Mouse (Mus musculus) A20 (cell line): ENCODE measurements at regions not wholly inside any gene's neighbourhood (a gene's known extent, or its start where the extent isn't known, plus 50 kb on each side); places are given as distances from the start of the nearest gene placed in this dataset.
A peak's percentile ranks its signal among the peaks of the same experiment; 100 is the strongest.
"Not testable (repeated sequence)": the region's sequence is repeated elsewhere in the genome, so short reads cannot be mapped to it uniquely, and the experiment has no call there.

Source experiments
- DNase-seq: peaks from one replicate; pipeline ENCODE4 v3.0.0-alpha.2; 2011; ENCODE audit warnings: low read depth, low spot score

DNA sequence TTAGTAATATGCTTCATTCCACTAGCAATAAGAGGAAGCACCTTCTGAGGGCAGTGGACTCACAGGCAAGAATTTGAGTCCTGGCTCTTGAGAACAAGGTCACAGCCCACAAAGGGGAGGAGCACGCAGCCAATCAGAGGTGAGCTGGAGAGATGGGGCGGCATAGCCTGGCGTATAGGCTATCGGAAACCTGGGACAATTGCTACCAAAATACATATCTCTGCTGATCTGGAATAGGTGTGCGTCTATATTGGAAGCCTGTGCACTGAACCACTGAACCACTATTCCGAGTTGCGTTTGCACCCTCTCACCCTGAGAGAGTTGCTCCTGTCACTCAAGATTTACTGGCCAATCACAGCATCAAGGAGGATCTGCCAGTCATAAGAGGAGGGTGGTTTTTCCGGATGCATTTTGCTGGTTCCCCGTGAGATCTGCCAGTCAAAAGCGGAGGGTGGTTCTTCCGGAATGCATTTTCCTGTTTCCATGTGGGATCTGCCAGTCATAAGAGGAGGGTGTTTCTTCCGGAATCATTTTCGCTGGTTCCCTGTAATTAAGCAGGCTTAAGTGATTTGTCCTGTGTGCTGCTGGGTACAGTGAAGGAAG, 80.1 kb upstream of the Riok2 start:
- DNase-seq: peak; percentile 93

DNA sequence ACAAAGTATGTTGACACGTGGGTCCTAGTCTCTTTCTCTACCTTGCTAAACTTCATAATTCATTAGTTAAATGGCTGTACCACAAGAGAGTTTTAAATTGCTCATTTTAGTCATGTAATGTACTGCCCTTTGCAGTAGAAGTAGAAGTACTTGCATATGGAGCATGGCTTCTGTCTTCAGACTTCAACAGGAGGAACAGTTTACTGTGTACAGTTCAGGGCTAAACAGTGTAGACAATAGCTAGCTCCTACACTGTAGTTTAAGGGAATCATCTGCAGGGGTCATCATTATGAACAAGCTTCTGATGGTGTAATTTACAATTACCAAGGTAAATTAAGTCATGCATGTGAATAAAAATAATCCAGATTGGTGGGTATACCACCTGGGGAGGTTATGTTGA, 79.1 kb upstream of the Riok2 start:
- peak; percentile 38 for DNase-seq

DNA sequence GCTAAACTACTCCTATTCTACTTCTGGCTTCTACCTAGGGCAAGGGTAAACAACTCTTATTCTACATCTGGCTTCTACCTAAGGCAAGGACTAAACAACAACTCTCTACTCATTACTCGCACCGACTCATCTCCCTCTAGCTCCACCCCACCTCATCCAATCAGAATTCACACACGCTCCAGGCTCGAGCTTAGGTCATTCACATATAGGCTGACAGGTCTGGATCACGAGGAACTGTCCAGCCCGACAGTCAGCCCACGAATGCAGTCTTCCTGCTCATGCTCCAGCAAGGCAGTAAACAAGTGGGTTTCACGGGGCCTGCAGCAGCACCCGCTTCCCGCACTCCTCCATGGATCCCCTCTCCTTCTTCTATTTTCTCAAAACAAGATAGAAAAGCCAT, 70.6 kb upstream of the Riok2 start:
- DNase-seq: not testable (repeated sequence)
